Mouse (Mus musculus) ovary, postnatal 10 days (tissue): Measurements from ENCODE around the gene Cd79b.
"Not testable (repeated sequence)": the region's sequence is repeated elsewhere in the genome, so short reads cannot be mapped to it uniquely, and the experiment has no call there.

Source experiments
- DNase-seq: peaks from one replicate; pipeline ENCODE4 v3.0.0; 2022; ENCODE audit warnings: low spot score

Cd79b gene

DNA sequence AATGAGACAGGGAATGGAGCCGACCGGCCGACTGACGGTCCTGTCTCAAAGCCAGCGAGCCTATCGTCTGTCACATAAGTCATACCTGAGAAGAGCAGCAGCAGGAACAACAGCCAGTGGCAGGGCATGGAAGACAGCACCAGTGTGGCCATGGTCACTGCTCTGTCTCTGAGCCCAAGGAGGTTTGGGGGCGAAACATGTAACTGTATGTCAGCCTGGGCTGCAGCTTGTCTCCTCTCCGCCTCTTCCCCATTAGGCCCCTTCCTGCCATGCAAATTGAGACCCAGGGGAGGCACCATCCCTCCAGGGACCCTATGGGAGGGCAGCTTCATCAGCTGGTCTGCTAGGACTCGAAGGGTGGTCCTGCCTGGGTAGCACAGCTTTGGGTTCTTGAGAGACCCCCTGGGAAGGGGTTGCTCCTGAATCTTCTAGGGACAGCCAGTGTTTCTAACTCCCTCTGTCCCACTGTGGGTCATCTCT is at the start of gene Cd79b:
Cd79b (minus strand) TSS at position 430 of the 480 bp plus-strand sequence.
- no peak for DNase-seq

DNA sequence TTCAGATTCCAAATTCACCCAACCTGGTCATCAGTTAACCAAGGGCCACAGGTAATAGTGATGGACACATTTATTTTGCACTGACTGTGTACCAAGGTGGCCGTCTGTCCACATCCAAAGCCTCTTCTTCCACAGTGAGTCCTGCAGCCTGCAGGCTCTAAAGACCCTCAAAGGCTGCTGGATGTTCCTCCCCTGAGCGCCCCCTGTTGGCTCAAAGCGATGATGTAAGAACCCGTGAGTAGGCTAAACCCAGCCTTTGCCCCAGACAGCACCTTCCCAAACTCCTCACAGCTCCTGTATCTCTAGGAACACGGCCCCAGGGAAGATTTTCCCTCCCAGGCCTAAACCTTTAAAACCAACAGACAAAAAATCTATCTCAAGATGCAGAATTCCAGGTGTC is 44.8 kb upstream of the Cd79b start:
- no peak for DNase-seq

DNA sequence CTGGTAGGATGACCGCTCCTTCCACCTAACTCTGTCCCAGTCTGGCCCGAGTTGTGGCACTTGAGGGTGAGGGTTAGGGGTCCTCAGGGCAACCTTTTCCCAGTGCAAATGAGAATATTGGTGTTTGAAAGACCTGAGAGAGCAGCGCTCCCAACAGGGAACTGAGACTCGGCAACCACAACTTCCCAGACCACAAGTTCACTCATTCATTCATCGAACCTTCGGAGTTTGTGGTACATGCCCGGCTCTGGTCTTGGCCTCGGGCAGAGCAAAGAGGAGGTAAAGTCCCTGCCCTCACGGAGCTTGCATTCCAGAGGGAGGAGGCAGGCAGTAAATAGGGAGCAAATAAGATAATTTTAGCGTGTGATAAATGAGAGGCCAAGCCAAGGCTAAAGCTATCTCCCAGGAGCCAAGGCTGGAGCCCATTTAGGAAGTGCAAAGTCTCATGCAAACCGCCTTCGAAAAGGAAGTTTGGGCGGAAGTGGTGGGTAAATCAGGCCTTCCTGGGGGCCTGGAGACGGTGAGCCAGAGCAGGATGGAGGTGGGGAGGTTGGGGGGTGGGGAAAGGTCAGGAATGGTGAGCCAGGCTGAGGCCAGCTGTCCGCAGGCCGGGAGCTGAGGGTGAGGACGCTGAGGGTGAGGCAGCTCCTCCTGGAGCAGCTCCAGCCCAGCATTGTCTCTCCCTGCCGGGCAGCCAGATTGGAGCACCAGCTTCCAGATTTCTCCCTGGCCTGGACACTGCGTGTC is 41.0 kb upstream of the Cd79b start:
- no peak for DNase-seq

DNA sequence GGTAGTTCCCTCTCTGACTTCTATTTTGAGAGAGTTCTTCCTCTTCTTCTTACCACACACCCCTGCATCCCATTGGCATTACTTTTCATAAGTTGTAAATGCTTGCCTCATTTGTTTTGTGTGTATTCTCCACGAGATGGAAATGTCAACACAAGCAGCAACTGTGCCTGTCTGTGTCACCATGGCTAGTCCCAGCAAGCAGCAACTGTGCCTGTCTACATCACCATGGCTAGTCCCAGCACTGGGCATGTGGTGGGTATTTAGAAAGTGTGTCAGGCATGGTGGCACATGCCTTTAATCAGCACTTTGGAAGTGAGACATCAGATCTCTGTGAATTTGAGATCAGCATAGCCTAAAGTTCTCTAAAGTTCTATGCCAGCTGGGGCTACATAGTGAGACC is 39.6 kb upstream of the Cd79b start:
- DNase-seq = no peak

DNA sequence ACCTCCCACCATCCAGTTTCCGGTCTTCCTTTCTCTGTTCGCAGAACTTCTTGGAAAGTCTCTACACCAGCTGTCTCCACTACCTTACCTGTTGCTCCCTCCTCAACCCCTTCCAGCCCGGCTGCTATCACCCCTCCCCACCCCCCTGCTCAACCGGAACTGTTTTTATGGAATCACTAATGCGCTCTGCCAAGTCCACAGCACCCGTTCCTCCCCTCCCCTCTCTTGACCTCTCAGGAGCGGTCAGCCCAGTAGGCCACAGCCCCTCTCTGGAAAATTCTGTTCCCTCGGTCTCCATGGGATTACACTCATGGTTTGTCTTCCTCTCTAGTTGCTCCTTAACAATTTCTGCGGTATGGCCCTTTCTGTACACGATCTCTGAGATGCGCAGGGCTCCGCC is 38.6 kb upstream of the Cd79b start, which contains the start of gene Scn4a:
Scn4a (minus strand) TSS at position 101 of the 400 bp plus-strand sequence.
- no peak for DNase-seq

DNA sequence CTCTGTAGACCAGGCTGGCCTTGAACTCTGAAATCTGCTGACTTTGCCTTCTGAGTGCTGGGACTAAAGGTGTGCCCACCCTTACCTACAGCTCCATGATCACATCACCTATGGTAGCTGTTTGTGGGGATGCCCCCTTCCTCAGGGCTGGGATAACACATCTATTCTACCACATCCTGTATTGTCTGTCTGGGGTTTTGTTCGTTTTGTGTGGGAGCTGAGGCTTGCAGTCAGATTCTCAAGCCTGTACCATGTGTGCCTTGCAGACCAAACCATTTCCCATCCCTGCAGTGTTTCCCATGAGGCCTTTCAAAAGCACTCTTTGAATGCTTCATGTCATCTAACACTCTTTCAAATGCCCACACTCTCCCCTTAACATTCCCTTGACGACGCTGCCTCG is 37.4 kb upstream of the Cd79b start:
- DNase-seq = no peak

DNA sequence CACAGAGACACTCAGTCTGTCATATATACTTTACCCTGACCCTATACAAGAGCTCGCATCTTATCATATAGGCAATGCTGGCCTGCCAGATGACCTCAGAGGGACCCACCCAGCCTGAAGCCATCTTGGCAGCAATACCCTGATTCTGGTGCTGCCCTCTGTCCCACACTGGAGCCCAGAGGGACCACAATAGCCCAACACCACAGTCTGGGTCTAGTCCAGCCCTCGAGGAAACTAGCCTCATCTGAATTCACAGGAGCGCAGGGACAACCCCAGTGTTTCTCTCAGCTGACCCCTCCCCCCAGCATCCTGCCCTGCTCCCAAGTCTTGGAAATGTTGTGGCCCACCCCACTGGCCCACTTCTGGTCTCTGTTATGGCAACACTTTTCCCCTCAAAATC is 36.7 kb upstream of the Cd79b start:
- no peak for DNase-seq

DNA sequence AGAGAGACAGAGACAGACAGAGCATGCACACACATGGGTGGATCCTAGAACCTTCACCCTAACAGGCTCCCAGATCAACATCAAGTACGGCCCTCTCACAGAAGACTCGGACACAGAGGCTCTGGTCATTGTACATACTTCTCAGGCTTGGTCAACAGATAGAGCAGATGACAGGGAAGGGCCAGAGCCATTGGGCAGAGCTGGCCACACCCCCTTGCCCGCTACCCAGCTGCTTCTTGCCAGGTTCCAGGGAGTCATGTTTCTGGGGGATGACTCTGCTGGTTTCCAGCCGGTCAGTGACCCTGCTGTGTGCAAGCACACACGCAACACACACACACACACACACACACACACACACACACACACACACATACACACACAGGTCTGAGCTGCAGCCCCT is 36.3 kb upstream of the Cd79b start:
- DNase-seq = no peak

DNA sequence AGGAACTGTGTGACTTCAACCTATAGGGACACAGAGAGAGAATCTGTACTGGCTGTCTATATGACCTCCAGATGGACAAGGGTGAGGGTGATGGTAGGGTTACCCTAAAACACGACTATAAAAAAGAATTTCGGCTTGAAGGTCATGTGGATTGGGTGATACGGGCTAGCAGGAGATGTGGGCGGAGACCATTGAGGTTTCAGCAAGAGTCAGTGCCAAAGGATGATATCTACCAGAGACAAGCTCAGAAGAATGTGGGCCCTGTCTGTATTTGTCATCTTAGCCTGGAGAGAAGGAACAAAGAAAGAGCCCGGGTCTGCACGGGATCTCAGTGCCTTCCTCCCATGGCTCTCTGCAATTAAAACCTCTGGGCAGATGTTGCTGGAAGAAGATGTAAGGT is 35.2 kb upstream of the Cd79b start:
- DNase-seq = no peak

DNA sequence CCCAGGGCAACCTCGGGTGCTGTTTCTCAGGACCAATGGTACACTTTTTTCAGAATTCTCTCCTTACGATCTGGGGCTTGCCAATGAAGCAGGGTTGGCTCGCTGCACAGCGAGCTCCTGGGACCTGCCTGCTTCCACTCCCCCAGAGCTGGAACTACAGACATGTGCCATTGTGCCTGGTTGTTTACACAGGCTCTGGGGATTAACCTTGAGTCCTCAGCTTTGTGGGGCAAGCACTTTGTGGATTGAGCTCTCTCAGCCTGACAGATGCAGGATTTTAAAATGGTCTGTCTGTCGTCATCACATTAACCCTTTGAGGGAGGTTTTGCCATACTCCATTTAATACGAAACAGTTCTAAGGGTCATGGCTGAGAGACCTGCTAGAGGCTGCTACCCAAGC is 30.3 kb upstream of the Cd79b start:
- DNase-seq = no peak

DNA sequence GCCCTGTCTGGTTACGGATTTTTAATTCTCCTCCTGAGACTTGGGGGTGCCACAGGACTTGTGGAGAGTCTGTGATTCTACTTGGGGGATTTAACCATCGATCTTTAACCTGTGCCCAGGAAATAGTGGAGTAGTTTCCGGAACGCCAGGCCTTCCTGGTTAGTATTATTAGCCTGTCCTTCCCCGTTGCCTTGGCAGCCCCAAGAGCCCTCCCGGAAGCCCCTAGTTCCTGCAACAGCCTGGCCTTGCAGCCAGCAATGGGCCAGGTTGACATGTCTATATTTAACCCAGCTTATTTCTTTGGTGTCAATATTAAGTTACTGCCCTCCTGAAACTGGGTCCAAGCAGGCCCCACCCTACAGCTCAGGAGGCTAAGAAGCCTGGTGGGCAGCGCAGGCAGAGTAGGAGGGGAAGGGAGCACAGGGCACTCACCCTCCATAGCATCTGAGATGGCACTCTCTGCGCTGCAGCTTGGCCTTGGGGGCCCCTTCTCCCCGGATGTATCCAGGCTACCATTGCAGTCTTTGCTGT is 26.5 kb upstream of the Cd79b start:
- no peak for DNase-seq

DNA sequence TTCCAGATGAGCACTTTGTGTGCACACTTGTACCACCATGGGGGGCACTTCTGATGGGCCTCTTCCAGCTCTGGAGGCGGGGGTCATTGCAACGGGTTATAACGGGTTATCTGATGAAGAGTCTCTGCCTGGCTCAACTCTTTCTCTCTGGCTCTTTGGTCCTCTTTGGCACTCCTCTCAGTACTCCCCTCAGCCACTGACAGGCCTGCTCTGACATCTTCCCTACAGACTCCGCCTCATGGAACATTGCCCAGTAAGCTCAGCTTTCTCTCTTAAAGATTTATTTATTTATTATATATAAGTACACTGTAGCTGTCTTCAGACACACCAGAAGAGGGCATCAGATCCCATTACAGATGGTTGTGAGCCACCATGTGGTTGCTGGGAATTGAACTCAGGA is 24.8 kb upstream of the Cd79b start:
- not testable (repeated sequence) for DNase-seq

DNA sequence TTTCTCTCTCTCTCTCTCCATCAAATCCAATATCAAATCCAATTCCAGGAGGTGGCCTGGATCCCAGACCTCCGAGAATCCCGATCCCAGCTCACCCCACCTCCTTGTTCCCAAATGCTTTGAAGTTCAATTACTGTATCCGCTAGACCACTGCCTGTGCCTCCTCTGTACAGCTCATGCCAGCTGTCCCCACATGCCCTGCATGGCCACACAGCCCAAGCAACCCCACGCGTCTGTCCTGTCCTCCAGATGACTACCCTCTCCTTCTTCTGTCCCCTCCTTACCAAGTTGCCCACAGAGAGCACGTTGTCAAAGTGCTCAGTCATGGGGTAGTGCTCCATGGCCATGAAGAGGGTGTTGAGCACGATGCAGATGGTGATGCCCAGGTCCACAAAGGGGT is 24.3 kb upstream of the Cd79b start:
- DNase-seq = no peak

DNA sequence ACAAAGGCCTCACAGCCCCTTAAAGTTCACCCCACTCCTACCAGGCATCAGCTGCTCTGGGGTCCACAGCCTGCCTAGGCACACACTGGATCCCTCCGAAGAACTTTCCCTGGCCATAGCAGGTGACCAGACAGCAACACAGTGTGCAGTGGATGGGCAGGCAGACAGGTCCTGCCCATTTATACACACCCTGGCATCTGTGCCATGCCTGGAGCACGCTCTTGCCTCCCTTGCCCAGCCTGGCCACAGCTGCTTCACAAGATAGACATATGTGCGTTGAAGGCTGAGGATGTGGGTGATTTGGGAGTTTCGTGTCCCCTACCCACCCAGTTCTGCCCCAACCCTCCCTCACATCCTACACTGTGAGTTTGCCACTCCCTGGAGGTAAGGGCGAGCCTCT is 23.5 kb upstream of the Cd79b start:
- DNase-seq = no peak

DNA sequence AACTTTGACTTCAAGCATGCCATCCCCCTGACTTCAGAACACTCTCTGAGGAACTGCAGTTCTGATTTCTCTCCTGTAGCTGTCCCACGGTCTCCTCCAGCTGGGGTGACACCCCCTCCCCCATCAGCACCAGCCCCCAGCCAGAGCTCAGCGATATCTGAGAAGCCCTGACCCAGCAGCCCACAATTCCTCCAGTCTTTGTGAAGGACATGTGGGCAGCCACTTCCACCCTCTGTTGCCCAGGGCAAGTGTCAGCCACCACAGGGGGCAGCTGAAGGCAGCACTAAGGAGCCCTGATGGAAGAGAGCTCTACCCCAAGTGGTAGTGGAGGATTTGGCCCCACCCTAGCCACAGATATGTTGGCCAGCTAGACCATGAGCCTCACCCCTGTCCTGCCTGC is 19.5 kb upstream of the Cd79b start:
- DNase-seq = no peak

DNA sequence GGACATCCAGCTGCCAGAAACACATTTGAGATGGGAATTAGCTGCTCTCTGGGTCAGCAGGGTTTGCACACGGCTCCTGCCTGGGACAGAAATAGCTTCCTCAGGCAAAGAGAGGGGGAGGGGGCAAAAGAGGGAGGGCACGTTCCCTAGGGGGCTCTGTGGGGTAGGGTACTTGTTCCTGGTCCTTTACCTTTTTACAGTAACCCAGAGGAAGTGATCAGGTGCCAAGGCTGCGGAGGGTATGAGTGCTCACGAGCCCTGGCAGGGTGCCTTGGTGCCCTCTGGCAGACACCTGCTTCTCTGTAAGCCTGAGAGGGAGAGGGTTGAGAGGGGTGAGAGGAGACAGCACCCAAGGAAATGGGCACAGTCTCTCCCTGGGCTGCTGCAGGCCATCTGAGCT is 17.9 kb upstream of the Cd79b start:
- no peak for DNase-seq

DNA sequence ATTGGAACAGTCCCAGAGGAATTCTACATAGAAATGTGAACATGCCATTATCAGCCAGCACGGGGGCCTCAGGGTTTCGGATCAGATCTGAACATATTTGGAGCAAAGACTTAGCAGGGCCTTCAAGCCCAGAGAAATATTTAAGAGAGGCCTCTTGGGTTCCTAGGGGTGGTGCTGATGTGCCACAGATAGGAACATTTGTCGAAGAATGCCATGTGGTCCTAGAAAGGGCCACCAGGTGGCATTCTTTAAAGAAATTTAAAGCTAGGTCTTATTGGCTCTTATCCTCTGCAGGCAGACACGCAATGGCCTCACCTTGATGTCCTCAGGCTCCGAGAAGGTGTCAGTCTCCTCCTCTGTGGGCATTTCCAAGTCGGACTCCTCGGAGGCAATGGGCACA is 15.1 kb upstream of the Cd79b start:
- no peak for DNase-seq

DNA sequence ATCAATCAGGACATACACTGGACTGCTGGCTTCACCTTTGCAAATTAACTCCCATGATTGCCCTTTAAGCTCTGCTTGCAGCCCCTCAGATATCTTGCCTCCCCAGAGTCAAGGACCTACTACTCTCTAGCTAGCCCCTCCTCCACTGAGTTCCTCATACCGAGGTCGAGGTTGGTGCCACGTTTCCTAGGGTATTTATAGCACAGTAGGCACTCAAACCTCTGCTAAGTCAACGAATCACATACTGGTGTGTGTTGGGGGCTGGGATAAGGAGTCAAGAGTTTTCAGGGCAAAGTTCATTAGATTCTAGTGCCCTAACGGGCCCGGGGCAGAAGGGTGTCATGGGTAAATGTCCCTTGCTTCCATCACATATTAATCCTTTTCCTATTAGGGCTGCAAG is 14.6 kb upstream of the Cd79b start:
- no peak for DNase-seq

DNA sequence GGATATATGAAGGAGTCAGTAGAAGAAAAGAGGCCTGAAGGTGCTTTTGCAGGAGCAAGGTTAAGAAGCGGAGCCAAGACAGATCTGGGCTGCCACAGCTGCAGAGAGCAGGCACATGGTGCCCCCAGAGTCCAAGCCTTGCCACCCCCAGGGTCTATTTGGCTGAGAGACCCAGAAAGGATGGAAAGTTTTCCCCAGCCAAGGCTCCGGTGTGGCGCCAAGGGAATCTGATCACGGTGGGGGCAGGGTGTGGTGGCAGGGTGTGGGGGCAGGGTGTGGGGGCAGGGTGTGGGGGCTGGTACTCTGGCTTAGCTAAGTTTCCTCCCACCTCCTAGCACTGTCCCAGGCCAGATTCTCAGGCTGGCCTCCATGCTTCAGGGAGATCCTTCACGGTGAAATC is 14.0 kb upstream of the Cd79b start:
- DNase-seq = no peak

DNA sequence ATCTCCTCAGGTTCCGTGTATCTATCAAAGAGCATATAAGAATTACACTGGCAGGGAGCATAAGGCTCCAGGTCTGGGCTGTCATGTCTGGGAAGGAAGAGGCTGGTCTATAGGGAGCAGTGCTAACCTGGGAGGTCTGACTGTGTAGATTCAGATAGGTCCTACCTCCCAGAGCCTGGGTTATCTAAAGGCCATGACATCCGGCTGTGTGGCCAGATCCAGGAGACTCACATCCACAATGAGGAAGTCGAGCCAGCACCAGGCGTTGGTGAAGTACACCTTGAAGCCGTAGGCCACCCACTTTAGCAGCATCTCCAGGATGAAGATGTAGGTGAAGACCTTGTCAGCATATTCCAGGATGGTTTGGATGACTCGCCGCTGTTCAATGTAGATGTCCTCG is 11.9 kb upstream of the Cd79b start:
- DNase-seq = no peak

DNA sequence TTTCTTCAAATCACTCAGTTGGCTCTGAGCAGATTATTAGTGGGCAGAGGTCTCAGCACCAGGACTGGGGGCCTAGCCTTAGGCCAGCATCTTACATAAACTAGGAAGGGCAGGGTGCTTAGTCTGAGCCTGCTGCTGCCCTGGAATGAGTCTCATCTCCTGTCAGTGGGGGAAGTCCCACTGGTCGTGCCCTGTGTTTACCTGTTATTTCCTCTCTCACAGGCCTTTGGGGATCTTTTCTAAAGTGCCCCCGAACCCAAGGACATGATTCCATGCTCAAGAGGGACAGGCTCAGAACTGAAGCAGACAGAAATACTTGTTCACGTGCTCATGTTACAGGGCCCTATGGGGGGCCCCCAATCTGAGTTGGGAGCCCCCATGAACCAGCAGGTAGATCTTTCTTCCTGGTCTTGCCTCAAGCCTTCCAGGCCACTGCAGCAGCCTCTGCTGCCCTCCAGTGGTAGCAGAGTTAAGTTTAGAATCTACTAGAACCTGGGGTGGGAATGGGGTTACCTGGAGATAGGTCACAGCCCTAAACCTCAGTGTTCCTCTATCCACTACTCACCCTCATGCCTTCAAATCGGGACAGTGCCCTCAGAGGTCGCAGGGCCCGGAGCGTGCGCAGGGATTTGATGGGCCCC is 11.1 kb upstream of the Cd79b start:
- peak; percentile 36 for DNase-seq

DNA sequence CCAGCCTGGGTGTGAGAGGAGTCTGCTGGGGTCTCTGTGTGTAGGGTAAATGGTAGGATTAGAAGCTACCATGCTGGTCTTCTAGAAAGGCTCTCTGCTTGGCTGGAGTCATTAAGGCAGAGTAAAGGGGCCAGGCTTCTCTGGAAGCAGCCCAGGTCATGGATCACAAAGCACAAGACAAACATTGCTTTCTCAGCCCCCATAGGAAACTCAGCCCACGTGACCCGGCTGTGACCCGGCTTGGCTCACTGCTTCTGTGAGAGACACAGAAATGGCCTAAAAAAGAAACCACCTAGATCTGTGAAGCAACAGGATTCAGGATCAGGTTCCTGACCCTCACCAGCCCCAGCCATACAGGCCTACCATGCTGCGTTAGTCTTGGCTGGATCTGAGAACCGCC is 10.3 kb upstream of the Cd79b start:
- DNase-seq = no peak
